Mouse (Mus musculus) retina, postnatal 1 day (tissue): ENCODE data around the gene Rpap3.

Experiments
- DNase-seq: peaks from one replicate; pipeline ENCODE4 v3.0.0-alpha.2; 2012

Rpap3 gene

DNA sequence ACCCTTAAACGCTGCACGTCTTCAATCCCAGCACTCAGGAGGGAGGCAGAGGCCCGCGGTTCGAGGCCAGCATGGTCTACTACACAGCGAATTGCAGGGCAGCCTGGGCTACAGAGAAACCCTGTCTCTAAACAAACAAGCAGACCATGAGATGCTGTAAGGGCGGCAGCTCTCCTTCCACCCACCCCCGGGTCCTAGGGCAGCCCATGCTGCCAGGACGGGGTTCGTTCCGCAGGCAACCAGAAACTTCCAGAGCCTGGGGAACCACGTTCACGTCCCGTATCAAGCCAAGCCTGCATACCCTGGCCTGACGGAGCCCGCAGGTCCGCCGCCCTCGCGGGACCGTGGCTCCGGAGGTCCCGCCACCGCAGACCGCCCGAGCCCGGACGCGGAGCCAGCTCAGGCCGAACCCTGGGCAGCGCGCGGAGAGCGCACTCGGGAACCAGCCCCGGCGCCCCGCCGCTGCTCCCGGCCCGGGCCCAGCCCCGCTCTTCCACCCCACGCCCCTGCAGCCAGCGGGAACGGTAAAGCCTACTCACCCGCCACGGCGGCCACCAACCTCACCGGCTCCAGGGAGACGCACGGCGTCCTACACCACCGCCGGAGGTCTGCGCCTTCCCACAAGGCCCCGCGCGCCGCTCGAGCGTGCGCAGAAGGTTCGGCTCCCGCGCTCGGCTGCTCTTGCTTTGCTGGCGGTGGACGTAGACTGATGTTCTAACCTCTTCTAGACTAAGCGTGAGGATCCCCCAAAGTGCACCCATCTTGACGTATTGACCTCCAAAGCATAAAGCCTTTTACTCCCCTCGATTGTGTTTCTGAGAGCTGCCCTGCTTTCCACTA lies at the start of gene Rpap3:
Rpap3 (minus strand) TSS at position 615 of the 840 bp plus-strand sequence.
- DNase-seq = peak; percentile 90

DNA sequence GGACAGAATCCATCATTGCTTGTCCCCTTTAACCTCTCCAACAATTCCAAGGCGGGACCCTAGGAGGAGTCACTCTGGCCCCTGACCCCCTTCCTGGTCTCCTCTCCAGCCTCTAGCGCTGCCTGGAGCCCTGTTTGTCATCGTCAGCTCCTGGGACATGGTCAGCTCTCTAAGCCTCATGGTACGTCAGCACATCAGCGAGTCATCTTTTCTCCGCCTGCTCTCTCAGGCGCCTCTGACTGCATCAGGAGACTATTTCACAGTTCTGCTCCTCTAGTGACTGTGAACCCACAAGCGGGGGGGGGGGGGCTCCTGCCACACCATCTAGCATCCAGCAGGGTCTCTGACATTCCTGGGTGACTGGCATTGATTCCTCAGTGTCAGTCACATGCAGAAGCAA lies 49.7 kb upstream of the Rpap3 start:
- DNase-seq = peak; percentile 41

GRCm38 (mm10) chr15:97754476-97754875 lies 48.9 kb upstream of the Rpap3 start:
- DNase-seq = no peak

GRCm38 (mm10) chr15:97752491-97752890 lies 46.9 kb upstream of the Rpap3 start:
- DNase-seq = no peak

GRCm38 (mm10) chr15:97751676-97752075 lies 46.1 kb upstream of the Rpap3 start:
- no peak for DNase-seq

GRCm38 (mm10) chr15:97750697-97751096 lies 45.1 kb upstream of the Rpap3 start:
- peak; percentile 97 for DNase-seq

DNA sequence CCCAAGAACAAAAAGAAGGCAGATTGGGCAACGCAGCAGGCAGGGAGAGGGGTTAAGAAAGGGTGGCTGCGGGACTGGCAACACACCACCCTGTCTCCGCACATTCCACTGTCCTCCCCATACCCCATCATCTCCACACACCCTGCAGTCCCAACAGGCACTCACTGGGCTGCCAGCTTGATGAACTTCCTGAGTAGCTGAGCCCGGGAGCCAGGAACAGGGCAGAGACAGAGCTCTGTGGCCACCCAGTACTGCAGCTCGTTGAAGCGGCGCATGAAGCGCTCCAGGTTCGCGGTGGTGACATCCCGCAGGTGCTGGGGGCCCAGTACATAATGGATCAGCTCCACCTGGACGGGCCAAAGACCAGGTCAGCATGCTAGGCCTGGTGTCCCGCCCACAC lies 44.2 kb upstream of the Rpap3 start:
- DNase-seq = no peak

- no peak for DNase-seq
Observed at GRCm38 (mm10) chr15:97749397-97749796, 43.8 kb upstream of the Rpap3 start.

- no peak for DNase-seq
Observed at GRCm38 (mm10) chr15:97748964-97749363, 43.3 kb upstream of the Rpap3 start.

DNA sequence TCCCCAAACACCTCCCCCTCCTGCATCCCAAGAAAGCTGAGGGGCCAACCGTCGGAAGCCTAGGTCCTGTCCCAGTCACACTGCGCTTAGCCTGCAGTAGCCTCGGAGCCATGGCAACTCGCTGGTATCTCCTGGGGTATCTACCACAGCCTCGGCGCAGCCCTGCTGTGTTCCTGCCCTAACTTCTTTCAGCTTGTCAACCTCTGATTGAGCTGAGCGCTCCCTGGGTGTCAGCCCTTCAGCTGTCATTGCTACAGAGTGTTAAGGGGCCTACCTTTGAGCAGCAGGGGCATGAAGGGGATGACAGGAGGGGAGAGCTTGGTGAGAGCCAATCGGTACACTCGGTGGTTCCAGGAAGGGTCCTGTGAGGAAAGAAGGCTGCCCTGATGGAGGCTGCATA lies 42.7 kb upstream of the Rpap3 start:
- no peak for DNase-seq

GRCm38 (mm10) chr15:97747486-97747885 lies 41.9 kb upstream of the Rpap3 start:
- no peak for DNase-seq

- DNase-seq = no peak
Observed at GRCm38 (mm10) chr15:97746748-97747147, 41.1 kb upstream of the Rpap3 start.

DNA sequence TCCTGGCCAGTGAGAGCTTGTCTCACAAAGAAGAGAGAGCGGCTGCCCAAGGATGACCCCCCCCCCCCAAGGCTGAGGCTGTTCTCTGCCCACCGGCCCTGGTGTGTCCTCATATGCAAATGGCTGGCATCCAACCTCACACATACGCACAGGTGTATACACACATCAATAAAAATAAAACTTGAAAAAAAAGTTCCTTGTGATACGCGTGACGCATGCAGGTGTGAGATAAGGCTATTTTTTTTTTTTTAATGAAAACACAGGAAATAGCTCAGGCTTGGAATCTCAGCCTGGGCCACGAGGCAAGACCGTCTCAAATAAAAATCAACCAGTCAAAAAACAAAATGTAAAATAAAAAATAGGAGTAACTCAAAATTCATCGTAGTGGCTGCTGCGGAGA lies 40.7 kb upstream of the Rpap3 start:
- no peak for DNase-seq

DNA sequence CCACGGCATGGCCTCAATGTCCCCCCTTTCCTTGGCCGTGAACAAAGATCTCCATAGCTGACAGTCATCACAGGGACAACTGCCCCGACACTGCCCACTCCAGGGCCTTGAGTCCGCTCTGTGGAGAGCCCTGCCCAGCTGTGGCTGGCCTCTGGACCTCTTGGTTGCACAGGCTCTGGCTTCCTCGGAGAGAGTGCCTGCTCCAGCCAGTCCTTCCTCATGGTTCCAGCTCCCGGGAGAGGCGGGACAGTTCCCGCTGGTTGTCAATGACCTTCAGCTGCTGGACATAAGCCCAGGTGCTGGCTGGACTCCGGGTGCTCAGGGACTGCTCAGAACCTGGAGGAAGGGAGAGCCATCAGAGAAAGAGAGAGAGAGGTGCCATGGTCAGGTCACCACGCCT lies 39.7 kb upstream of the Rpap3 start:
- DNase-seq = no peak

GRCm38 (mm10) chr15:97744930-97745329 lies 39.3 kb upstream of the Rpap3 start:
- DNase-seq = no peak

GRCm38 (mm10) chr15:97743961-97744525 lies 38.4 kb upstream of the Rpap3 start:
- DNase-seq = no peak

DNA sequence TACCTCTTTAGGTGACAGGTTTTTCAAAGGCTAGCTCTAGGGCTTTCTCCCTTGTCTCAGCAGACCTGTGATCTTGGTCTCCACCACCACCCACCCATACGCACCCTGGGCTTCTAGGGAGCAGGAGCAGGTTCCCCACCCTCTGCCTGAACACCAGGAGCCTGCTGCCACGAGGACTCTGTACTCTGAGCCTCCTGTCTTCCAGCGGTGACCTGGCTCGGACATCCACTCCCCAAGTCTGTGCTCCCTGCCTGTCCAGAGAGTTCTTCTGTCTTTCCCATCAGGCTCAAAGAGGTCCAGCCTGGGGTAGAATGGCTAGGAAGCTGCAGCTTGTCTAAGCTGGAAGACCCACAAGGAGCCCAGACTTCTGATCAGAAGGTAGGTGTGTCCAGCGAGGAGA lies 37.6 kb upstream of the Rpap3 start:
- DNase-seq = no peak

DNA sequence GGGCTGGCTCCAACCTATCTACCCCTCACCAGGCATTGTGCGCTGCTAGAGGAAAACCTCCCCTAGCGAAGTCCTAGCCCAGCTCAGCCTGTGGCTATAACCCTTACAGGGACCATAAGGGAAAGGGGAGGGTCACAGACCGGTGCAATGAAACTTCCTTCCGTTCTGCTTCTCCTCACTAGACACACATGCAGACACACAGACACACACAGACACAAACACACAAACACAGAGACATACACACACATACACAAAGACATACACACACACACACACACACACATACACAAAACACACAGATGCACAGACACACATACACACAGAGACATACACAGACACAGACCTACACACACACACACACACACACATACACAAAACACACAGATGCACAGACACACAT lies 37.0 kb upstream of the Rpap3 start:
- no peak for DNase-seq

GRCm38 (mm10) chr15:97742074-97742473 lies 36.4 kb upstream of the Rpap3 start:
- DNase-seq = no peak

GRCm38 (mm10) chr15:97741662-97742061 lies 36.0 kb upstream of the Rpap3 start:
- DNase-seq = no peak

DNA sequence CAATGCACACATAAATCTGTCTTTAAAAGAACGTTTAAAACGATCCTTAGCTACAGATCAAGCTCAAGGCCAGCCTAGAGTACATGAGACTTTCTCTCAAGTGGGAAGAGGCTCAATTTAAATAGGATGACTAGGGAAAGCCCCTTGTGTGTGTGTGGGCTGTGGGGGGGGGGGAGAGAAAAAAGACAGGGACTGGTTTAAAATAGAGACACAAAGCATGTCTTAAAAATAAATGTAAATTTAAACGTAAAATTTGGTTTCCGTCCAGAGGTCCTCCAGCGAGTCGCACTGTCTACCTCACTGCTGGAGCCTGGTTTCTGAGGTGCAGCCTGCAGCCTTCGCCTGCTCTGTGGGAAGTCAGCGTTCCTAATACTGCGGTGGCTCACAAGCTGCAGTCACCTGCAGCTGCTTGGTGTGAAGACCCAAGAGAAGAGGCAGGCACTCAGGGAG lies 34.7 kb upstream of the Rpap3 start:
- DNase-seq = no peak

DNA sequence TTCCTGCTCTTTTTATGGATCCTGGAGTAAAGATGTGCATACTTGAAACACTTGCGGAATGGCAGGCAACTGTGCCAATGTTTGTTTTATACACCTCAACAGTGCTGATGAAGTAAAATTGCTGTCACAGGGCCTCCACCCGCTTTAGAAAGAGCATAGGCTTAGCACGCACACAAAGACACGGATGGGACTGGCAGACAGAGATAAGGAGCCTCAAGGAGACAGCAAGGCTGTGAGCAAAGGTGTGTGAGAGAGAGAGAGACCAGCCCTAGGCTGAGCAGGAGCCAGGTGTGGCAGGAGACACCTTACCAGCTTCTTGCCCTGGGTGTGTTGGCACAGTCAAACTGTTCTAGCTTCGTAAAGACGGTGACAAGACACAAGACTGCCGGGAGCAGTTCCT lies 33.3 kb upstream of the Rpap3 start:
- no peak for DNase-seq

GRCm38 (mm10) chr15:97731988-97732387 lies 26.4 kb upstream of the Rpap3 start:
- DNase-seq = no peak

- DNase-seq = no peak
Observed at GRCm38 (mm10) chr15:97731111-97731510, 25.5 kb upstream of the Rpap3 start, which contains the start of gene Endou. Endou (minus strand) TSS chr15:97731339.

DNA sequence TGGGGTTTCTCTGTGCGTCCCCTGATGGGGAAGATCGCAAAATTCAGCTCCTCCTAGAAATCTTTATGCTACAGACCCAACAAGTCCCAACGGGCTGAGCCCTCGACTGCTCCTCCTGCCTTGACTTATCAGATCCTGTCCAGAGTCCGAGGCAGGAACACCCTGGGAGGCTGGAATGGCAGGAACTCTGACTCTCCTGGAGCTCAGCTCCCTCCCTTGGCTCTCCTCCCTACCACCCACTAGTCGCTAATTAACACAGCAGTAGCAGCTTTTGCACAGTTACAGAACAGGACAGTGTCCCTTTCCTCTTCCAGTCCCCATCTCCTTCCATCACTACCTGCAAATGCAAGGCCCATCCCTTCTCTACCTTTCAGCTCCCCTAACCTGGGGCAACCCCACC lies 24.7 kb upstream of the Rpap3 start:
- DNase-seq = no peak
